Mouse (Mus musculus): ENCODE results near the gene Trp53inp2. TPM values are rescaled to one million over a fixed set of nuclear protein-coding genes. Genes with fewer than 3 reads are reported as not detected.
A peak's percentile ranks its signal among the peaks of the same experiment; 100 is the strongest.

Trp53inp2 gene
- polyA plus RNA-seq, 1 experiment from 2014 or later: 104 TPM

DNA sequence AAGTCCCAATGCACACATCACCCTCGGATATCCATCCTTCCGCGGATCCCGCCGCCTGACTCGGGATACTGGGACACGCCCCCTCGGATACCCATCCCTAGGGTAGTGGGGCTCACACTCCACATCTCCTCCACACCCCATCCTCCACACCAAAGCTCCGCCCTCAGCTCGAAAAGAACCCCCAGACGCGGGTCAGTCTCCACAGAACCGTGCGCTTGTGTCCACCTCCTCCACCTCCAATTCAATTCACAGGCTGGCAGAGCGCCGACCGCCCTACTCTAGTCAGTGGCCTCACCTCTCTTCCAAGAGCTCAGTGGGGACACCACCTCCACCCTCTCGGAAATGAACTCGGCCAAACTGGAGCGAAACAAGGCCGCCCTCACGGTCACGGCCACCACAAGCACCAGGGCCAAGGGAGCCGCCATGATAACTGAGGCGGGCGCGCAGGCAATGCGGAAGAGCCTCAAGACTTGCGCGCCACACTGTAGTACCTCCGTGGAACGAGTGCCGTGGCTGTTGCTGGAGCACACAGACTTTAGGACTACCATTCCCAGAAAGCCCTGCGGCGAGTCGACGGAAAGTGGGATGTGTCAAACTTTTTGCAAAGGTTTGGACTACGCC is 23.8 kb upstream of the Trp53inp2 start, which contains the start of gene Pigu:
Pigu (minus strand) TSS at position 460 of the 621 bp plus-strand sequence.
- under 1% methylated on average over 38 of the region's 38 CpGs for WGBS
- Histone ChIP-seq H3K9ac (ENCODE audit: low read length) (peak within 1 kb of the TSS; percentile 64), H3K36me3 (ENCODE audit: control insufficient read depth, insufficient read depth, low read length) (no peaks in the 10 kb centered on the region), H3K27ac (ENCODE audit: low read depth, low read length) (no peak within 1 kb of the TSS), H3K27me3 (ENCODE audit: control insufficient read depth, insufficient read depth, low read length) (no peaks in the 10 kb centered on the region), H3K4me2 (ENCODE audit: low read depth) (peak within 1 kb of the TSS; percentile 44), H3K4me3 (ENCODE audit: low read depth, low read length) (peak within 1 kb of the TSS; percentile 63), H3K9me3 (ENCODE audit: control insufficient read depth, low read length) (no peaks in the 10 kb centered on the region), H3K4me1 (ENCODE audit: control insufficient read depth, insufficient read depth, low read length) (no peaks in the 10 kb centered on the region; the same call in 1 of the 2 replicates)
- ATAC-seq (ENCODE audit: insufficient read depth, low FRiP score, low TSS enrichment): peak; percentile 98
- DNase-seq (ENCODE audit: low spot score): peak; percentile 93

DNA sequence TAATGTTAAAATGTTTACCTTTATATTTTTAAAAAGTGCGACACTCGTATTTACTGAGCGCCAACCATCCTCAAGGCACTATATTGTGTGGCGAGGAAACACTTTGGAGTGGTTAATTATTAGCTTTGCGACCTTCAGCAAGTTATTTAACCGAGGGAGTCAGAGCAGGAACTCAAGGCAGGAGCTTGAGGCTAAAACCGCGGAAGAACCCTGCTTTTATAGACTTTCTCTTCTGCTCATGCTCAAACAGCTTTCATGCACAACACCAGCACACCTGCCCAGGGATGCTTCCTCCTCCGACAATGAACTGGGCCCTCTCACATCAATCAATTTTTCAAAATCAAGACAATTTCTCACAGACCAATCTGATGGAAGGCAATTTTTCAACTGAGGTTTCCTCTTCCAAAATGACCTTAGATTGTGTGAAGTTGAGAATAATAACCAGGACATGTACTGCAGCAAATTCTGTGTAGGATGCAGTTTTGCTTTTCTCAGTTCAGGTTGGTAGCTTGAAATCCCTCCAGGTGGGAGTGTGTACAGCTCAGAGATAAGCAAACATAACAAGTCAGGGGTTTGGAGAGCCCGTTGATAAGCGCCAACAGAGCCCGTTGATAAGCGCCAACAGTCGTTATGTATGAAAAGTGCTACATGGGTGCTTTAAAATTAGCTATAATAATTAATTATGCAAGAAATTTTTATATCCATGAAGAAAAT is 23.0 kb upstream of the Trp53inp2 start:
- H3K9me3 ChIP-seq (ENCODE audit: control insufficient read depth, low read length): no peaks in the 10 kb centered on the region
- peak overlapping the region; percentile 47 for H3K9ac ChIP-seq (ENCODE audit: low read length)
- WGBS: 35% methylated on average over 14 of the region's 14 CpGs
- H3K27me3 ChIP-seq (ENCODE audit: control insufficient read depth, insufficient read depth, low read length): no peaks in the 10 kb centered on the region
- ATAC-seq (ENCODE audit: insufficient read depth, low FRiP score, low TSS enrichment): peak; percentile 18
- peak overlapping the region; percentile 41 for H3K4me2 ChIP-seq (ENCODE audit: low read depth)
- no peaks in the 10 kb centered on the region for H3K36me3 ChIP-seq (ENCODE audit: control insufficient read depth, insufficient read depth, low read length)
- no peak for DNase-seq (ENCODE audit: low spot score)
- no peaks in the 10 kb centered on the region; the same call in 1 of the 2 replicates for H3K4me1 ChIP-seq (ENCODE audit: control insufficient read depth, insufficient read depth, low read length)
- H3K27ac ChIP-seq (ENCODE audit: low read depth, low read length): no peak overlapping the region
- peak overlapping the region; percentile 63 for H3K4me3 ChIP-seq (ENCODE audit: low read depth, low read length)

DNA sequence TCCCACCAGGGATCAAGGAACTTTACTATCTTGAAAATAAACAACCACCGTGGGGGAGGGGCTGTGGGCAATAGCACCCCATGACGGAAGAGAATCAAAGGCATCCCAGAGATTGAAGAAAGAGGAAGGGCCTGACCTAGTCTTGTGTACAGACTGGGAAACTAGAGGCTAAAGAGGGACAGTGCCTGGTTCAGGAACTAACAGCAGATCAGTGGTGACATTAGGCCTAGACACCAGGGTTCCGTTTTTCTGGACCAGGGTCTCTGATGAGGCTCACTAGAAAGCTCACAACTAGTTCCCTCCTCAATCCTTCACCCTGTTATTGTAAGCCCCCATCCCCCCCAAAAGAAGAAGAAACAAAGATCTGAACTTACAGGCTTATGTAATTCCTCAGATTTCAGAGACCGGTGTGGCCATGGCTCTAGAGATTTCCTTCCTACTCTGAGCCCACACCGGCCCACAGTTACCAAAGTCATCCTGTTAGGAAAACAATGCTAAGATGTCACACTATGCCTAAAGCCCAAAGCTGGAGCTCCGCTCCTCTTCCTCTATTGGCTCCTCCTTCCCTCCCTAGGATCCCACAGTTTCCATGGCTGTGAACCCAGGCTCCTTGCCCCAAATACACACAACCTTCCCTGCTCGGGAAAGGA is 13.1 kb upstream of the Trp53inp2 start:
- H3K4me1 ChIP-seq (ENCODE audit: control insufficient read depth, insufficient read depth, low read length): no peaks in the 10 kb centered on the region
- H3K9ac ChIP-seq (ENCODE audit: low read length): no peak overlapping the region
- DNase-seq (ENCODE audit: low spot score) (no peak), ATAC-seq (ENCODE audit: insufficient read depth, low FRiP score, low TSS enrichment) (no peak)
- H3K27ac ChIP-seq (ENCODE audit: low read depth, low read length): no peak overlapping the region
- WGBS: 81% methylated on average over 7 of the region's 7 CpGs
- H3K4me3 ChIP-seq (ENCODE audit: low read depth, low read length): no peak overlapping the region
- no peak overlapping the region for H3K4me2 ChIP-seq (ENCODE audit: low read depth)
- H3K27me3 ChIP-seq (ENCODE audit: control insufficient read depth, insufficient read depth, low read length): no peaks in the 10 kb centered on the region
- H3K36me3 ChIP-seq (ENCODE audit: control insufficient read depth, insufficient read depth, low read length): no peaks in the 10 kb centered on the region
- no peaks in the 10 kb centered on the region for H3K9me3 ChIP-seq (ENCODE audit: control insufficient read depth, low read length)

DNA sequence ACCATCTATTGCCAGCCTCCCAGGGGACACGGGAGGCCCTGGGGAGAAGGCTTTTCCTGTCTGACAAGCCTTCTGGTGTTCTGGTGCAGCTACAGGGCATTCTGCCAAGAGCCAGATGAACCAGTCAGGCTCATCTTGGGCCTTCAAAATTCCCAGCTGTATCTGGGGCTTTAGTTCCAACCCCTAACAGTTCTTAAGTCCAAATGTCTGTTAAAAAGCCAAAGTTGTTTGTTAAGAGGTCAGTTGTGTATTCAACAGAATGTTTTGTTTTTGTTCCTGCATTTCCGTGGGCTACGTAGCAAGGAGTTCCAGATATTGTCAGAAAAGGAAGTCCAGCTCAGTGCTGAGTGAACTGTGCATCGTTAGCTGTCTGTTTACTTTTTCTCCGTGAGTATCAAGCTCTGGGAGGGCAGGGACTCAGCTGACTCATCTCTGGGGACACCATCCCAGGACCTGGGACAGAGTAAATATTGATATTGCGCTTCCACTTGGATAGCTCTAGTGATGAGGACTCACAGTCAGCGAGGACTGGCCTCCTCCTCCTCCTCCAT is 11.5 kb upstream of the Trp53inp2 start:
- H3K9me3 ChIP-seq (ENCODE audit: control insufficient read depth, low read length): no peaks in the 10 kb centered on the region
- no peaks in the 10 kb centered on the region for H3K27me3 ChIP-seq (ENCODE audit: control insufficient read depth, insufficient read depth, low read length)
- 68% methylated on average over 7 of the region's 7 CpGs for WGBS
- H3K27ac ChIP-seq (ENCODE audit: low read depth, low read length): no peak overlapping the region
- DNase-seq (ENCODE audit: low spot score) (no peak), ATAC-seq (ENCODE audit: insufficient read depth, low FRiP score, low TSS enrichment) (no peak)
- no peaks in the 10 kb centered on the region for H3K36me3 ChIP-seq (ENCODE audit: control insufficient read depth, insufficient read depth, low read length)
- H3K4me1 ChIP-seq (ENCODE audit: control insufficient read depth, insufficient read depth, low read length): no peaks in the 10 kb centered on the region
- H3K4me3 ChIP-seq (ENCODE audit: low read depth, low read length): no peak overlapping the region
- no peak overlapping the region for H3K9ac ChIP-seq (ENCODE audit: low read length)
- no peak overlapping the region for H3K4me2 ChIP-seq (ENCODE audit: low read depth)

DNA sequence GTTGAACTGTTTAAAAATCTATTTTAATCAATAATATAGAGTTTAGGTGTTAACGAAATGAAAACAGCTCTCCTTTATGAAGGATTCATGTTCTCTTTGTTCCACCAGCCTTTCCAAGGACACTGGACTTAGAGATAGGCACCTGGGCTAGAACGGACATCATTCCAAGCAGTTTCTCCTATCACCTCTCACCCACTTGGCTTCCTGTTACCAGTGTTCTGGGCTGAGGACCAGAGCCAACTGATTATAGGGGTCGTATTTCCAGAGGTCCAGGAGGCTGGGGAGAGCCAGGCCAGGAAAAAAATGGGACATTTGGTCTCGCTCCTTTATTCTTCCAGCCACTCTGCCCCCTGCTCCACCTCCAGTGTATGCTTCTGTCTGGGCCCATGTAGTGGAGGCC is 8.4 kb upstream of the Trp53inp2 start:
- Histone ChIP-seq H3K4me3 (ENCODE audit: low read depth, low read length) (no peak overlapping the region), H3K27ac (ENCODE audit: low read depth, low read length) (no peak overlapping the region), H3K27me3 (ENCODE audit: control insufficient read depth, insufficient read depth, low read length) (no peaks in the 10 kb centered on the region), H3K36me3 (ENCODE audit: control insufficient read depth, insufficient read depth, low read length) (no peaks in the 10 kb centered on the region), H3K4me1 (ENCODE audit: control insufficient read depth, insufficient read depth, low read length) (no peaks in the 10 kb centered on the region), H3K4me2 (ENCODE audit: low read depth) (no peak overlapping the region), H3K9me3 (ENCODE audit: control insufficient read depth, low read length) (no peaks in the 10 kb centered on the region), H3K9ac (ENCODE audit: low read length) (no peak overlapping the region)
- 68% methylated on average over 4 of the region's 4 CpGs for WGBS
- ATAC-seq (ENCODE audit: insufficient read depth, low FRiP score, low TSS enrichment) (no peak), DNase-seq (ENCODE audit: low spot score) (no peak)

DNA sequence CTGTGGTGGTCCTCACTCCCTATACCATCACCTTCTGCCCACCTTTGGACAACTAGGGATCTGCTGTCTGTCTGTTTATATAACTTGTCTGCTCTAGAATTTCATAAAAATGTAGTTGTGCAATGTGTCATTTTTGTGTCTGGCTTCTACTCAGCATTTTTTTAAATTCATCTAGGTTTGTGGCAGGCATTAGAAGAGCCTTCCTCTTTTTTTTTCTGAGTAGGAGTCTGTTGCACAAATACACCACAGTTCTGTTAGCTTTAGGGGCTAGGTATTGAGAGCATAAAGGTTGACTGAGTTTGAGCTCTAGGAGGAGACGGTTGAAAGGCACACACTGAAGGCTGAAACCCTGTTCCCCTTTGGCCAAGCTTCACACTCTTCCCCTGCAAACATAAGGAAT is 7.6 kb upstream of the Trp53inp2 start:
- WGBS: 76% methylated on average over 1 of the region's 1 CpGs
- DNase-seq (ENCODE audit: low spot score): no peak
- H3K27me3 ChIP-seq (ENCODE audit: control insufficient read depth, insufficient read depth, low read length): no peaks in the 10 kb centered on the region
- H3K4me1 ChIP-seq (ENCODE audit: control insufficient read depth, insufficient read depth, low read length): no peaks in the 10 kb centered on the region
- H3K4me2 ChIP-seq (ENCODE audit: low read depth): no peak overlapping the region
- no peak overlapping the region for H3K4me3 ChIP-seq (ENCODE audit: low read depth, low read length)
- no peak overlapping the region for H3K27ac ChIP-seq (ENCODE audit: low read depth, low read length)
- no peak overlapping the region for H3K9ac ChIP-seq (ENCODE audit: low read length)
- no peak for ATAC-seq (ENCODE audit: insufficient read depth, low FRiP score, low TSS enrichment)
- H3K9me3 ChIP-seq (ENCODE audit: control insufficient read depth, low read length): no peaks in the 10 kb centered on the region
- no peaks in the 10 kb centered on the region for H3K36me3 ChIP-seq (ENCODE audit: control insufficient read depth, insufficient read depth, low read length)

DNA sequence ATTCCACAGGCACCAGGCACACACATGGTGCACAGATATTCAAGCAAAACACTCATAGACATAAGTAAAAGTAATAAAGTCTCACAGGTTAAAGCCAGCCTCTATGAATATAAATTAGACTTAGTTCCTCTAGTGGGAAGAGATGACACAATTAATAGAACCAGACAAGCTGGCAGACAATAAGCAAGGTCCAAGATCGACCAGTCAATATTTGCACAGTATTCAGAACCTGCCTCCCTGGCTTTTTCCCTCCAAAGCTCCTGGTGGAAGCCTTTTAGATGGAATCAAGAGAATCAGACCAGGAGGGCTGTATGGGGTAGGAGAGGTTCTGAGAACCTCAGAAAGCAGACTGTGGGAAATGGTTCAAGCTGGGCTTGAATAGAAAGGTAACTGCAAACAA is 7.0 kb upstream of the Trp53inp2 start:
- Histone ChIP-seq H3K4me2 (ENCODE audit: low read depth) (no peak overlapping the region), H3K4me1 (ENCODE audit: control insufficient read depth, insufficient read depth, low read length) (no peaks in the 10 kb centered on the region), H3K9me3 (ENCODE audit: control insufficient read depth, low read length) (no peaks in the 10 kb centered on the region), H3K4me3 (ENCODE audit: low read depth, low read length) (no peak overlapping the region), H3K36me3 (ENCODE audit: control insufficient read depth, insufficient read depth, low read length) (no peaks in the 10 kb centered on the region), H3K27ac (ENCODE audit: low read depth, low read length) (no peak overlapping the region), H3K9ac (ENCODE audit: low read length) (no peak overlapping the region), H3K27me3 (ENCODE audit: control insufficient read depth, insufficient read depth, low read length) (no peaks in the 10 kb centered on the region)
- WGBS: 87% methylated on average over 1 of the region's 1 CpGs
- ATAC-seq (ENCODE audit: insufficient read depth, low FRiP score, low TSS enrichment) (no peak), DNase-seq (ENCODE audit: low spot score) (no peak)

DNA sequence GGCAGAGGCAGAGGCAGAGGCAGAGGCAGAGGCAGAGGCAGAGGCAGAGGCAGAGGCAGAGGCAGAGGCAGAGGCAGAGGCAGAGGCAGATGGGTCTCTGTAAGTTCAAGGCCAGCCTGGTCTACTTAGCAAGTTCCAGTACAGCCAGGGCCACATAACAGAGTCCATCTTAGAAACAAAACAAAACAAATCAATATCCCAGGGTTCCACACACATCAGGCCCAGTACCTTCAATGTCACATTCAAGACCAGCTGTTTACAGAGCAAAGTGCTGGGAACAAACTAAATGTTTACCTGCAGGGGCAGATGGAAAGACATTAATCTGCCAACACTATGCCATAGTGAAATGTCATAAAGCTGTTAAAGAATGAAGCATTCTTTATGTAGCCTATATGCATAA is 6.3 kb upstream of the Trp53inp2 start:
- H3K9me3 ChIP-seq (ENCODE audit: control insufficient read depth, low read length): no peaks in the 10 kb centered on the region
- H3K4me2 ChIP-seq (ENCODE audit: low read depth): no peak overlapping the region
- ATAC-seq (ENCODE audit: insufficient read depth, low FRiP score, low TSS enrichment) (no peak), DNase-seq (ENCODE audit: low spot score) (no peak)
- no peak overlapping the region for H3K4me3 ChIP-seq (ENCODE audit: low read depth, low read length)
- H3K9ac ChIP-seq (ENCODE audit: low read length): no peak overlapping the region
- no peaks in the 10 kb centered on the region for H3K27me3 ChIP-seq (ENCODE audit: control insufficient read depth, insufficient read depth, low read length)
- no peak overlapping the region for H3K27ac ChIP-seq (ENCODE audit: low read depth, low read length)
- no peaks in the 10 kb centered on the region for H3K36me3 ChIP-seq (ENCODE audit: control insufficient read depth, insufficient read depth, low read length)
- no peaks in the 10 kb centered on the region for H3K4me1 ChIP-seq (ENCODE audit: control insufficient read depth, insufficient read depth, low read length)
